Mouse (Mus musculus) erythroblast, embryonic 14.5 days (primary cell): ENCODE data around the gene Prrt1. TPM values are rescaled to one million over a fixed set of nuclear protein-coding genes. Genes with fewer than 3 reads are reported as not detected.

Experiments used
- H3K27me3 ChIP-seq: 2 replicates; pipeline ENCODE4 v1.6.1; 2012; ENCODE audit warnings: inconsistent platforms; ENCODE audit not compliant: control insufficient read depth
- H3K36me3 ChIP-seq: 2 replicates; pipeline ENCODE4 v1.6.1; 2012; ENCODE audit warnings: mild to moderate bottlenecking, inconsistent platforms; ENCODE audit not compliant: control insufficient read depth
- H3K4me1 ChIP-seq: 2 replicates; pipeline ENCODE4 v1.6.1; 2012; ENCODE audit warnings: inconsistent platforms; ENCODE audit not compliant: control insufficient read depth
- H3K4me3 ChIP-seq: replicated peaks from 2 replicates; pipeline ENCODE3; 2012; ENCODE audit warnings: moderate library complexity, mild to moderate bottlenecking, inconsistent platforms
- H3K9me3 ChIP-seq: 2 replicates; pipeline ENCODE4 v1.6.1; 2012; ENCODE audit warnings: low read length, inconsistent platforms, mixed read lengths; ENCODE audit not compliant: control insufficient read depth
- GATA1 ChIP-seq: IDR thresholded peaks from 2 replicates; pipeline ENCODE4 v1.6.1; 2012; ENCODE audit warnings: low read length, inconsistent platforms, mixed read lengths
- TAL1 ChIP-seq: IDR thresholded peaks from 3 replicates; pipeline ENCODE4 v1.6.1; 2012; ENCODE audit warnings: low read length, inconsistent platforms, mixed read lengths
- polyA plus RNA-seq: library from polyadenylated mRNA; stranded (reverse); fragments of >175 nt; gene quantifications from 2 replicates; pipeline ENCODE4 v1.2.3, GENCODE M21; 2012

Gene Prrt1
- polyA plus RNA-seq, 1 experiment = not detected

- peaks cover 70% of the 10 kb centered on the region for H3K4me1 ChIP-seq
- no peak overlapping the region for H3K4me3 ChIP-seq
- H3K36me3 ChIP-seq = peaks cover under 1% of the 10 kb centered on the region
- H3K27me3 ChIP-seq = peaks cover 26% of the 10 kb centered on the region
- TF ChIP-seq GATA1 = no peak
- TF ChIP-seq TAL1 = no peak
- no peaks in the 10 kb centered on the region for H3K9me3 ChIP-seq
Measured at GRCm38 (mm10) chr17:34588767-34589166, 40.6 kb upstream of the Prrt1 start.

DNA sequence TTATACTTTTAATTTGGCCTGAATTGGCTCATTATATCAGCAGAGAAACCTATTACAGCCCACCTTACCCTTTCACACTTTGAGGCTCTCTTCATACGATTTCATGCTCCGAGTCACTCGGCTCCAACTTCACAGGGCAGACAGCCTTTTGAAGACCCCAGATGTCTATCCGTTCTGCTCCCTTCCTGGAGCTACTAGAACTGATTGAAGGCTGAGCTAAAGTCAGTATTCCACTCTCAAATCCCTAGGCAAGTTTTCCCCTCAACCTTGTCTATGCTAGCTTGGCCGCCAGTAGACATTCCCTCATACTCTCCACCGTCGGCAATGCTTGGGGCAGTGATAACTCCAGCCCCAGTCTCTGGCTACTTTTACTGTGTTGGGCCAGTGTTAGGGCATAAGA, 40.1 kb upstream of the Prrt1 start:
- H3K4me1 ChIP-seq = peaks cover 75% of the 10 kb centered on the region
- peaks cover 26% of the 10 kb centered on the region for H3K27me3 ChIP-seq

DNA sequence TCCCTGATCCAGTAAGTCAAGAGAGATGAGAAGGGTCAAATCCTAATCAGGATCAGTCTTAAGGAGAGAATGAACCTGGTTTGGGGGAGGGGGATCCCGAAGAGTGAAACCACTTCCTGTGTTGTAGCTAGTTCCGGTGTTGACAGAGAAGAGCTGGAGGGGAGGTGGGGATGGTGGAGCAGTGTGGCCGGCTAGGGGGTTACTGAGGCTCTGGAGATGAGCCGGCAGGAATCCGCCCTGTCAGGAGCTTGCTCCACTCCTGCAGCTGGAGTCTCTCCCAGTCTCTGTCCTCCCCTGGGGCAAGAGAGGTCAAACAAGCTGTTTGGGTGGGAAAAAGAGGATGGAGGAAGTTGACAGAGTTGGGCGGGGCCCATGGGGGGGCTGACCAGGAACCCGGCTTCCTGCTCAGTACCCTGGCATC, 39.6 kb upstream of the Prrt1 start, which contains the start of gene Gpsm3:
TSS of gene Gpsm3 (plus strand) at position 126 of the 421 bp plus-strand sequence.
- Histone ChIP-seq H3K4me1 (peaks cover 79% of the 10 kb centered on the region), H3K9me3 (no peaks in the 10 kb centered on the region), H3K36me3 (peaks cover 10% of the 10 kb centered on the region), H3K27me3 (peaks cover 26% of the 10 kb centered on the region), H3K4me3 (no peak within 1 kb of the TSS)
- no peak for TF ChIP-seq TAL1
- no peak for TF ChIP-seq GATA1

More for the DNA sequence above, 40.1 kb upstream of the Prrt1 start:
- Histone ChIP-seq H3K36me3 (peaks cover 5% of the 10 kb centered on the region), H3K4me3 (no peak overlapping the region), H3K9me3 (no peaks in the 10 kb centered on the region)
- TF ChIP-seq GATA1 (no peak), TAL1 (no peak)

- peaks cover 15% of the 10 kb centered on the region for H3K36me3 ChIP-seq
- no peak for TF ChIP-seq TAL1
- TF ChIP-seq GATA1 = no peak
- H3K4me1 ChIP-seq = peaks cover 81% of the 10 kb centered on the region
- H3K27me3 ChIP-seq = peaks cover 26% of the 10 kb centered on the region
- H3K9me3 ChIP-seq = no peaks in the 10 kb centered on the region
- H3K4me3 ChIP-seq = no peak overlapping the region
Measured at GRCm38 (mm10) chr17:34590154-34590987, 39.0 kb upstream of the Prrt1 start.

DNA sequence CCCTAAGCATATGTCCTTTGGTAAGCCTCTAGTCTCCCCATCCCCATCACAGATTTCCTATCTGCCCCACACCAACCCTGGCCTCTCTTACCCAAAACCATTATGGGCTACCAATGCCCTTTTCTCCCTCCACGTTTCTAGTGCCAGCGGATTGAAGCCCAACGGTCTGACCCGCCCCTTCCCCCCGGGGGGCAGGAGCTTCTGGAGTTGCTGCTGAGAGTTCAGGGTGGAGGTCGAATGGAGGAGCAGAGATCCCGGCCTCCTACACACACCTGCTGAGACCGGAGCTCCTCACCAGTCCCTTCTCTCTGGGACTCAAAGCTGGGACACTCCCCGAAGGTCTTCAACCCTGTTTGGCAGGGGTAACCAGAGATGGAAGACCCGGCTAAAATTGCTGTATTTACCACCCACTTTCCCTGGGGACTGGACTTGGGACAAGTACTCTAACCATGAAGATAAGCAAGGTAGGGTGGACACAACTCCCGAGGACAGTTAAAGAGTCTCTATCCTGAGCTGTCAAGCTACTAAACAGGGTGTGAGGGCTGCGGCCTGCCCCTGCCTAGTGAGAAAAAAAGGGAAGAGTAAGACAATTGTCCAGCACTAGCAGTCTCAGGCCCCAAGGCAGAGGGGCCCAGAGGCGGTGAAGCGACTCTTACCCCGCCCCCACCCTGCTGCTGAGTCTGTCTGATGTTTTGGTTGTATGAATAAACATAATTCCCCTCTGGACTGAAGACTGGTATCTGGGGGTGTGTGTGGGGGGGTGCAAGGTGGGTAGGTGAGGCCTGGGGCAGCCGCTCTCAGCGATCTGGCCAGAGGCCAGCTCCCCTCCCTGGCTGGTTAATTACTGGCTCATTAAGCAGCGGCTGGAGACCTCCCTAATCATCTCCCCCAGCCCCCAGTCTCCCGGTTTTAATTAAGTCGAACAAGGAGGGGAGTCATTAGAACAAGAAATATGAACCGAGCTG, 38.0 kb upstream of the Prrt1 start, which contains the start of gene Pbx2:
TSS of gene Pbx2 (plus strand) at position 238 of the 965 bp plus-strand sequence.
- TF ChIP-seq GATA1 (no peak), TAL1 (no peak)
- peak within 1 kb of the TSS; percentile 74 for H3K4me3 ChIP-seq
- H3K9me3 ChIP-seq = no peaks in the 10 kb centered on the region
- peaks cover 80% of the 10 kb centered on the region for H3K4me1 ChIP-seq
- peaks cover 22% of the 10 kb centered on the region for H3K36me3 ChIP-seq
- peaks cover 20% of the 10 kb centered on the region for H3K27me3 ChIP-seq

GRCm38 (mm10) chr17:34591994-34592375, 37.3 kb upstream of the Prrt1 start:
- Histone ChIP-seq H3K4me3 (peak overlapping the region; percentile 74), H3K4me1 (peaks cover 75% of the 10 kb centered on the region), H3K9me3 (no peaks in the 10 kb centered on the region), H3K27me3 (peaks cover 15% of the 10 kb centered on the region), H3K36me3 (peaks cover 22% of the 10 kb centered on the region)
- TF ChIP-seq TAL1 (no peak), GATA1 (no peak)

- no peak for TF ChIP-seq GATA1
- no peak for TF ChIP-seq TAL1
- Histone ChIP-seq H3K4me3 (peak overlapping the region; percentile 74), H3K27me3 (peaks cover 17% of the 10 kb centered on the region), H3K4me1 (peaks cover 76% of the 10 kb centered on the region), H3K36me3 (peaks cover 22% of the 10 kb centered on the region), H3K9me3 (no peaks in the 10 kb centered on the region)
Measured at GRCm38 (mm10) chr17:34592581-34593549, 36.5 kb upstream of the Prrt1 start.

DNA sequence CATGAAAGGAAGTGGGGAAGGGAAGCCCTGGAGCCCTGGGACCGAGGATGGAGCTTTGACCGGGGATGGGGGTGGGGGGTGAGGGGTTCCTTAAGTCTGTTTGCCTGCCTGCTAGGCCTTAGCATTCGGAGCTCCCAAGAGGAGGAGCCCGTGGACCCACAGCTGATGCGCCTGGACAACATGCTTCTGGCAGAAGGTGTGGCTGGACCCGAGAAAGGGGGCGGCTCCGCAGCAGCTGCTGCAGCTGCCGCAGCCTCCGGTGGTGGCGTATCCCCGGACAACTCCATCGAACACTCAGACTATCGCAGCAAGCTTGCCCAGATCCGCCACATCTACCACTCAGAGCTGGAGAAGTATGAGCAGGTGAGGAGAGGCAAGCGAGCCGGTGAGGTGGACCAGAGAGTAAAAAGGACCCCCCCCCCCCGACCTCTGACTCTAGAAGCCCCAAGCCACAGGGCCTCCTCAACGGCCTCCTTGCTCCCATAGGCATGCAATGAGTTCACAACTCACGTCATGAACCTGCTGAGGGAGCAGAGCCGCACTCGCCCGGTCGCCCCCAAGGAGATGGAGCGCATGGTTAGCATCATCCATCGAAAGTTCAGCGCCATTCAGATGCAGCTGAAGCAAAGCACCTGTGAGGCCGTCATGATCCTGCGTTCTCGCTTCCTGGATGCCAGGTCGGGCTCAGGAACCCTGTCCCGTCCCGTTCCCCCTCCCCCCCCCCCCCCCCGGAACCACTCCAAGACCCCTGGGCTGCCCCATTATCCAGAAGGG, 35.4 kb upstream of the Prrt1 start:
- peaks cover 70% of the 10 kb centered on the region for H3K4me1 ChIP-seq
- TF ChIP-seq GATA1 (no peak), TAL1 (no peak)
- H3K4me3 ChIP-seq = peak overlapping the region; percentile 74
- peaks cover 15% of the 10 kb centered on the region for H3K27me3 ChIP-seq
- H3K36me3 ChIP-seq = peaks cover 22% of the 10 kb centered on the region
- no peaks in the 10 kb centered on the region for H3K9me3 ChIP-seq
